23 mouse cellular contexts compared by ENCODE assay signal in genomic region chr12:4390721-4391120, GRCm38 (mm10).
DNase-seq lines count a peak whose midpoint lies in the region; ATAC-seq and TF ChIP-seq lines count a peak whose summit lies in the region.
"Had no signal": no experiment of that assay in that cellular context is flagged by ENCODE, and none has a peak within 500 bp of the region (broad histone marks: within the 10 kb centered on the region; RNA-seq: fewer than 3 reads in every experiment).

No protein-coding gene starts in this region.

- H3K36me3 ChIP-seq in ES-Bruce4 (ENCODE audit: control insufficient read depth, insufficient read depth, low read length, poor library complexity, severe bottlenecking) = no peaks in the 10 kb centered on the region
- no peaks in the 10 kb centered on the region for H3K36me3 ChIP-seq in forebrain, embryonic 16.5 days (ENCODE audit: control insufficient read depth, insufficient read depth)
- H3K36me3 ChIP-seq in midbrain, embryonic 14.5 days (ENCODE audit: control insufficient read depth, insufficient read depth, low read length) = no peaks in the 10 kb centered on the region
- H3K36me3 ChIP-seq: embryonic facial prominence, embryonic 13.5 days; forebrain, embryonic 12.5 days; G1E; heart, embryonic 13.5 days; hindbrain, embryonic 12.5 days had no signal

- no peak overlapping the region for H3K4me3 ChIP-seq in layer of hippocampus, adult 2 months
- H3K4me3 ChIP-seq in ES-Bruce4 (ENCODE audit: low read depth, low read length) = no peak overlapping the region
- H3K4me3 ChIP-seq in forebrain, embryonic 16.5 days (replicated peaks; ENCODE audit: low read length) = no peak overlapping the region
- no peak overlapping the region for H3K4me3 ChIP-seq in midbrain, embryonic 14.5 days (replicated peaks; ENCODE audit: low read depth, low read length)
- H3K4me3 ChIP-seq: embryonic facial prominence, embryonic 13.5 days; forebrain, embryonic 12.5 days; heart, embryonic 13.5 days; hindbrain, embryonic 12.5 days had no signal

- no peak overlapping the region for H3K27ac ChIP-seq in layer of hippocampus, adult 2 months
- peak overlapping the region; percentile 22 for H3K27ac ChIP-seq in ES-Bruce4 (ENCODE audit: insufficient read depth, low read length)
- no peak overlapping the region for H3K27ac ChIP-seq in forebrain, embryonic 16.5 days (ENCODE audit: low read length)
- no peak overlapping the region for H3K27ac ChIP-seq in midbrain, embryonic 14.5 days (replicated peaks; ENCODE audit: low read depth, low read length)
- H3K27ac ChIP-seq: embryonic facial prominence, embryonic 13.5 days; forebrain, embryonic 12.5 days; heart, embryonic 13.5 days; hindbrain, embryonic 12.5 days had no signal

- H3K27me3 ChIP-seq in ES-Bruce4 (ENCODE audit: control insufficient read depth, insufficient read depth, low read length, poor library complexity, severe bottlenecking) = no peaks in the 10 kb centered on the region
- H3K27me3 ChIP-seq in forebrain, embryonic 16.5 days (replicated peaks; ENCODE audit: control insufficient read depth, insufficient read depth, low read length) = no peaks in the 10 kb centered on the region
- no peaks in the 10 kb centered on the region for H3K27me3 ChIP-seq in midbrain, embryonic 14.5 days (ENCODE audit: control insufficient read depth, insufficient read depth, low read length)
- H3K27me3 ChIP-seq: embryonic facial prominence, embryonic 13.5 days; forebrain, embryonic 12.5 days; heart, embryonic 13.5 days; hindbrain, embryonic 12.5 days had no signal

- H3K4me2 ChIP-seq in forebrain, embryonic 16.5 days (ENCODE audit: low read length) = no peak overlapping the region
- no peak overlapping the region for H3K4me2 ChIP-seq in midbrain, embryonic 14.5 days (ENCODE audit: low read length)
- H3K4me2 ChIP-seq: embryonic facial prominence, embryonic 13.5 days; forebrain, embryonic 12.5 days; heart, embryonic 13.5 days; hindbrain, embryonic 12.5 days had no signal

- TF ChIP-seq POLR2A in ES-Bruce4 (IDR thresholded peaks at IDR 0.05; ENCODE audit: insufficient read depth, low read length) = no peak

- 73% methylated on average over 5 of the region's 5 CpGs for WGBS in forebrain, embryonic 16.5 days
- 69% methylated on average over 5 of the region's 5 CpGs for WGBS in midbrain, embryonic 14.5 days

- no peak for ATAC-seq in forebrain, embryonic 16.5 days
- no peak for ATAC-seq in midbrain, embryonic 14.5 days (ENCODE audit: low FRiP score, low TSS enrichment)
- ATAC-seq: forebrain, postnatal 0 days; hindbrain, embryonic 16.5 days; inflammation-experienced regulatory T-cells, adult 6 months had no signal

- H3K9me3 ChIP-seq in ES-Bruce4 (replicated peaks; ENCODE audit: control insufficient read depth, insufficient read depth, low read length, poor library complexity, severe bottlenecking) = no peaks in the 10 kb centered on the region
- no peaks in the 10 kb centered on the region for H3K9me3 ChIP-seq in forebrain, embryonic 16.5 days (ENCODE audit: control insufficient read depth, low read length)
- no peaks in the 10 kb centered on the region for H3K9me3 ChIP-seq in midbrain, embryonic 14.5 days (ENCODE audit: control insufficient read depth, low read length)
- H3K9me3 ChIP-seq: embryonic facial prominence, embryonic 13.5 days; forebrain, embryonic 12.5 days; G1E; heart, embryonic 13.5 days; hindbrain, embryonic 12.5 days had no signal

- peaks cover 5% of the 10 kb centered on the region for H3K4me1 ChIP-seq in ES-Bruce4 (ENCODE audit: control insufficient read depth, insufficient read depth, low read length)
- no peaks in the 10 kb centered on the region for H3K4me1 ChIP-seq in forebrain, embryonic 16.5 days (replicated peaks; ENCODE audit: control insufficient read depth, insufficient read depth, low read length)
- no peaks in the 10 kb centered on the region for H3K4me1 ChIP-seq in midbrain, embryonic 14.5 days (ENCODE audit: control insufficient read depth, insufficient read depth, low read length)
- H3K4me1 ChIP-seq: hindbrain, embryonic 12.5 days had no signal

- DNase-seq in embryo, embryonic 10.5 days (ENCODE audit: low spot score) = peak; percentile 7
- no peak for DNase-seq in embryo, embryonic 9.5 days (ENCODE audit: extremely low spot score)
- no peak for DNase-seq in layer of hippocampus, adult 2 months (ENCODE audit: low spot score in 2 of 2)
- no peak for DNase-seq in layer of hippocampus, adult 9-11 months
- DNase-seq in R1 (ENCODE audit: low read depth, low spot score) = peak; percentile 67
- DNase-seq in midbrain, embryonic 14.5 days = no peak
- DNase-seq: adrenal gland, adult 8-10 months; cerebellum, adult 11 months; cerebellum, adult 8-10 months; cerebellum, postnatal 14 days; forebrain, postnatal 0 days; gastrocnemius, postnatal 25 days; heart, postnatal 36 days; kidney, adult 18-20 months had no signal

- TF ChIP-seq CTCF in layer of hippocampus, adult 2 months (conservative IDR thresholded peaks at IDR 0.05) = peak; percentile 30
- TF ChIP-seq CTCF in ES-Bruce4 (IDR thresholded peaks at IDR 0.05; ENCODE audit: low read depth, low read length) = no peak

- TF ChIP-seq EP300 in ES-Bruce4 (IDR thresholded peaks at IDR 0.05; ENCODE audit: insufficient read depth, low read depth, low read length) = no peak

- H3K9ac ChIP-seq in ES-Bruce4 (ENCODE audit: low read depth, poor library complexity, severe bottlenecking) = no peak overlapping the region
- H3K9ac ChIP-seq in forebrain, embryonic 16.5 days (replicated peaks; ENCODE audit: low read depth, low read length) = no peak overlapping the region
- no peak overlapping the region for H3K9ac ChIP-seq in midbrain, embryonic 14.5 days (replicated peaks; ENCODE audit: low read length)
- H3K9ac ChIP-seq: embryonic facial prominence, embryonic 13.5 days; forebrain, embryonic 12.5 days; forebrain, postnatal 0 days; heart, embryonic 13.5 days; hindbrain, embryonic 12.5 days had no signal

Comparison
In these comparisons a context has a peak if more than half of its experiments do, and no peak if none do; other contexts are left out.
1. DNase-seq: peak in embryo, embryonic 10.5 days (single experiment) and R1 (single experiment); none in embryo, embryonic 9.5 days (single experiment), layer of hippocampus, adult 2 months (0 of 2), layer of hippocampus, adult 9-11 months (single experiment) and midbrain, embryonic 14.5 days (single experiment).